Mouse (Mus musculus) CH12.LX (cell line): ENCODE measurements around the gene Pacsin1. TPM values are rescaled to one million over a fixed set of nuclear protein-coding genes. Genes with fewer than 3 reads are reported as not detected.

Experiments used
- DNase-seq: peaks from one replicate; pipeline ENCODE4 v3.0.0-alpha.2; 2013; ENCODE audit errors: extremely low read depth
- H3K27ac ChIP-seq: 2 replicates; pipeline ENCODE4 v1.5.1; 2012; ENCODE audit warnings: low read depth, mild to moderate bottlenecking, control low read depth, moderate library complexity; ENCODE audit not compliant: insufficient read depth
- H3K27me3 ChIP-seq: replicated peaks from 2 replicates; pipeline ENCODE3; 2012; ENCODE audit warnings: inconsistent platforms
- H3K36me3 ChIP-seq, 2 experiments: replicated peaks in 1 of 2; 2 replicates each; pipeline versions ENCODE3 to v1.6.1; 2012; ENCODE audit warnings: inconsistent platforms in 1 of 2, low read length in 1 of 2, mild to moderate bottlenecking in 1 of 2, mixed read lengths in 1 of 2, moderate library complexity in 1 of 2; ENCODE audit not compliant: control insufficient read depth in 1 of 2, insufficient read depth in 1 of 2
- H3K4me1 ChIP-seq, 2 experiments: 2 replicates each; pipeline ENCODE4 v1.6.1; 2012; ENCODE audit warnings: inconsistent platforms in 1 of 2, moderate library complexity in 1 of 2; ENCODE audit not compliant: insufficient read depth in 2 of 2, control insufficient read depth in 1 of 2
- H3K4me2 ChIP-seq: 2 replicates; pipeline ENCODE4 v1.6.1; 2012; ENCODE audit warnings: low read depth, mild to moderate bottlenecking, control low read depth; ENCODE audit not compliant: poor library complexity, insufficient read depth, severe bottlenecking
- H3K4me3 ChIP-seq, 3 experiments: fragments of 150-350 bp in 1 of 3; sonication (generic) in 1 of 3; replicated peaks in 1 of 3; 2 replicates each; pipeline versions ENCODE3 to v1.5.1; 2011 to 2012; ENCODE audit warnings: low read depth in 2 of 3, low read length in 2 of 3, mild to moderate bottlenecking in 2 of 3, moderate library complexity in 2 of 3, control low read depth in 1 of 3, improper control_type of control experiment in 1 of 3, inconsistent platforms in 1 of 3, mixed read lengths in 1 of 3; ENCODE audit not compliant: poor library complexity in 1 of 3
- H3K79me2 ChIP-seq: replicated peaks from 2 replicates; pipeline ENCODE4 v1.6.1; 2012; ENCODE audit warnings: mild to moderate bottlenecking, moderate library complexity; ENCODE audit not compliant: control insufficient read depth, poor library complexity, insufficient read depth, severe bottlenecking; ENCODE audit errors: extremely low read depth
- H3K9ac ChIP-seq: 2 replicates; pipeline ENCODE4 v1.6.1; 2012; ENCODE audit warnings: low read depth, mild to moderate bottlenecking, control low read depth, moderate library complexity; ENCODE audit not compliant: insufficient read depth
- H3K9me3 ChIP-seq: replicated peaks from 2 replicates; pipeline ENCODE3; 2012; ENCODE audit warnings: low read length, inconsistent platforms, mixed read lengths
- BHLHE40 ChIP-seq: IDR thresholded peaks from 2 replicates; pipeline ENCODE4 v1.6.1; 2011; ENCODE audit warnings: mild to moderate bottlenecking, low read depth, low read length, improper control_type of control experiment
- CTCF ChIP-seq, 2 experiments: IDR thresholded peaks in 1 of 2; conservative IDR thresholded peaks in 1 of 2; 2 replicates each; pipeline ENCODE4 v1.5.1; 2011 to 2012; ENCODE audit warnings: low read depth in 2 of 2, low read length in 2 of 2, improper control_type of control experiment in 1 of 2, inconsistent platforms in 1 of 2, mild to moderate bottlenecking in 1 of 2, moderate library complexity in 1 of 2
- EP300 ChIP-seq: IDR thresholded peaks from 2 replicates; pipeline ENCODE4 v1.6.1; 2011; ENCODE audit warnings: low read length, improper control_type of control experiment
- HCFC1 ChIP-seq: IDR thresholded peaks from 2 replicates; pipeline ENCODE4 v1.6.1; 2012; ENCODE audit warnings: low read depth, mild to moderate bottlenecking, inconsistent platforms, low read length, improper control_type of control experiment
- JUN ChIP-seq: IDR thresholded peaks from 2 replicates; pipeline ENCODE4 v1.6.1; 2011; ENCODE audit warnings: low read depth, mild to moderate bottlenecking, low read length, improper control_type of control experiment, moderate library complexity; ENCODE audit not compliant: insufficient read depth
- MEF2A ChIP-seq: IDR thresholded peaks from 2 replicates; pipeline ENCODE4 v1.6.1; 2014; ENCODE audit warnings: low read depth, mild to moderate bottlenecking, inconsistent platforms, low read length, improper control_type of control experiment, borderline replicate concordance
- NELFE ChIP-seq: IDR thresholded peaks from 2 replicates; pipeline ENCODE4 v1.6.1; 2011; ENCODE audit warnings: low read depth, low read length, improper control_type of control experiment
- PAX5 ChIP-seq: IDR thresholded peaks from 2 replicates; pipeline ENCODE4 v1.6.1; 2012; ENCODE audit warnings: low read length, inconsistent platforms, mixed read lengths
- RAD21 ChIP-seq: IDR thresholded peaks from 2 replicates; pipeline ENCODE4 v1.6.1; 2011; ENCODE audit warnings: low read depth, mild to moderate bottlenecking, low read length, improper control_type of control experiment, moderate library complexity
- SIN3A ChIP-seq: IDR thresholded peaks from 2 replicates; pipeline ENCODE4 v1.6.1; 2012; ENCODE audit warnings: low read length, improper control_type of control experiment, inconsistent platforms
- SMC3 ChIP-seq: IDR thresholded peaks from 2 replicates; pipeline ENCODE4 v1.6.1; 2011; ENCODE audit warnings: low read depth, low read length, improper control_type of control experiment
- TBP ChIP-seq: conservative IDR thresholded peaks from 2 replicates; pipeline ENCODE4 v1.6.1; 2011; ENCODE audit warnings: low read depth, low read length, improper control_type of control experiment
- TCF12 ChIP-seq: IDR thresholded peaks from 2 replicates; pipeline ENCODE4 v1.6.1; 2014; ENCODE audit warnings: low read depth, mild to moderate bottlenecking, inconsistent platforms, low read length, improper control_type of control experiment
- UBTF ChIP-seq: IDR thresholded peaks from 2 replicates; pipeline ENCODE4 v1.6.1; 2012; ENCODE audit warnings: low read depth, mild to moderate bottlenecking, inconsistent platforms, low read length, improper control_type of control experiment, moderate library complexity
- ZC3H11A ChIP-seq: IDR thresholded peaks from 2 replicates; pipeline ENCODE4 v1.6.1; 2012; ENCODE audit warnings: low read depth, mild to moderate bottlenecking, inconsistent platforms, low read length, improper control_type of control experiment
- ZKSCAN1 ChIP-seq: IDR thresholded peaks from 2 replicates; pipeline ENCODE4 v1.6.1; 2012; ENCODE audit warnings: low read depth, inconsistent platforms, low read length, improper control_type of control experiment, borderline replicate concordance
- ZMIZ1 ChIP-seq: IDR thresholded peaks from 2 replicates; pipeline ENCODE4 v1.6.1; 2012; ENCODE audit warnings: low read depth, mild to moderate bottlenecking, inconsistent platforms, low read length, improper control_type of control experiment
- dilution Hi-C: fragments of 300-500 bp; cut with MboI; formaldehyde crosslinking; loops from 2 replicates; pipeline ENCODE4 v1.14.3; 2020; ENCODE audit warnings: low sequenced_read_pairs; ENCODE audit not compliant: extremely low pct_unique_long_range_greater_than_20kb, extremely low pct_ligation_motif_present
- in situ Hi-C: fragments of 300-500 bp; cut with MboI; formaldehyde crosslinking; loops from 3 replicates; pipeline ENCODE4 v1.14.3; 2019; ENCODE audit warnings: low sequenced_read_pairs, low pct_ligation_motif_present, low pct_unique_long_range_greater_than_20kb, mixed read lengths
- polyA plus RNA-seq: library from polyadenylated mRNA; unstranded; fragments of >175 nt; gene quantifications from 2 replicates; pipeline ENCODE4 v1.2.1, GENCODE M21; 2012; ENCODE audit warnings: low read depth; ENCODE audit not compliant: insufficient read length
- total RNA-seq, 2 experiments: library from RNA; depleted of rRNA; stranded (reverse); fragments of 300-350 nt in 1 of 2; fragments of >200 nt in 1 of 2; gene quantifications; 2 replicates each; pipeline ENCODE4 v1.2.3; 2012 to 2014

Pacsin1 gene
- total and polyA plus RNA-seq, 3 experiments = 1.9 to 14.0 (median 13.2) TPM

DNA sequence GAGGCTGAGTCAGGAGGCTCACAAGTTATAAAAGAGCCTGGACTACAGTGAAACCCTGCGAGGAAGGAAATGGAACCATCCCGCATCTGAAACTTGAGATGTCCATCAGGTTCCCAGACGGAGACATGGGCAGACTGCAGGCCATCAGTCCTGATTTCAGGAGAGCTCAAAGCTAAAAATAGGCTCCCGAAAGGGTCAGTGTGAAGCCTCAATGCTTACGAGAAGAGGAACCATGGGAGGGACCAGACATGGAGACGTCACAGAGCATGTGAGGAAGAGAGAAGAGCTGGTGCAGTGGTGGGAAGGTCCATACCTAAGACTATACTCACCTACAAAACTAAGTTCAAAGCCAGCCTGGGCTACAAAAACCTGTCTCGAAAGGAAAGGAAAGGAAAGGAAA lies 39.9 kb upstream of the Pacsin1 start:
- Histone ChIP-seq H3K9me3 (peaks cover 7% of the 10 kb centered on the region), H3K36me3 (peaks cover 13 to 83% of the 10 kb centered on the region in 2 experiments), H3K4me2 (no peak overlapping the region), H3K79me2 (peaks cover 49% of the 10 kb centered on the region), H3K27ac (no peak overlapping the region), H3K4me3 (no peak overlapping the region), H3K4me1 (peaks cover 0 to 26% of the 10 kb centered on the region in 2 experiments; a peak in 2 of 4 replicates), H3K27me3 (no peaks in the 10 kb centered on the region), H3K9ac (no peak overlapping the region)
- in situ Hi-C loops (no loop called here), dilution Hi-C loops (no loop called here)
- TF ChIP-seq SMC3 (no peak), ZKSCAN1 (no peak), NELFE (no peak)
- no peak for DNase-seq

GRCm38 (mm10) chr17:27621161-27621560 lies 34.1 kb upstream of the Pacsin1 start:
- Histone ChIP-seq H3K27ac (no peak overlapping the region), H3K9me3 (peaks cover 7% of the 10 kb centered on the region), H3K4me3 (peak overlapping the region; percentile 33 to 87 (median 63)), H3K27me3 (no peaks in the 10 kb centered on the region), H3K4me2 (peak overlapping the region; percentile 95), H3K36me3 (peaks cover 9 to 36% of the 10 kb centered on the region in 2 experiments), H3K79me2 (peaks cover 58% of the 10 kb centered on the region), H3K4me1 (peaks cover 5 to 31% of the 10 kb centered on the region in 2 experiments; a peak in 3 of 4 replicates), H3K9ac (peak overlapping the region; percentile 67; the same call in 1 of the 2 replicates)
- no peak for TF ChIP-seq UBTF
- TF ChIP-seq ZC3H11A = no peak
- no peak for TF ChIP-seq RAD21
- no peak for TF ChIP-seq CTCF (conservative IDR thresholded peaks at IDR 0.05 in 1 of 2, IDR thresholded peaks at IDR 0.05 in 1 of 2; ENCODE audit: low read depth in 2 of 2, low read length in 2 of 2)
- no peak for TF ChIP-seq EP300
- TF ChIP-seq MEF2A = no peak
- TF ChIP-seq PAX5 = no peak
- no peak for TF ChIP-seq BHLHE40
- TF ChIP-seq ZMIZ1 = no peak
- no peak for TF ChIP-seq TBP
- no peak for TF ChIP-seq HCFC1
- no peak for TF ChIP-seq SIN3A
- no peak for TF ChIP-seq TCF12
- TF ChIP-seq JUN = no peak
- dilution Hi-C loops (no loop called here), in situ Hi-C loops (no loop called here)
- DNase-seq = no peak
